In genomic region chr19:27770716-27771265, GRCm38 (mm10) we compare ENCODE assay signal across 27 mouse cellular contexts.
DNase-seq lines count a peak whose midpoint lies in the region; ATAC-seq lines count a peak whose summit lies in the region.
"Had no signal": no experiment of that assay in that cellular context is flagged by ENCODE, and none has a peak within 500 bp of the region (broad histone marks: within the 10 kb centered on the region; RNA-seq: fewer than 3 reads in every experiment).

No protein-coding gene starts in this region.

- H3K36me3 ChIP-seq in midbrain, embryonic 11.5 days (ENCODE audit: control insufficient read depth, insufficient read depth, low read length), result no peaks in the 10 kb centered on the region
- peaks cover 32% of the 10 kb centered on the region for H3K36me3 ChIP-seq in midbrain, embryonic 13.5 days

- no peaks in the 10 kb centered on the region for H3K4me1 ChIP-seq in midbrain, embryonic 11.5 days (ENCODE audit: control insufficient read depth, insufficient read depth, low read length)
- no peaks in the 10 kb centered on the region; the same call in 1 of the 2 replicates for H3K4me1 ChIP-seq in midbrain, embryonic 13.5 days (replicated peaks)
- H3K4me1 ChIP-seq: heart, embryonic 10.5 days; heart, embryonic 15.5 days; hindbrain, embryonic 12.5 days; midbrain, embryonic 15.5 days had no signal

- H3K9ac ChIP-seq in midbrain, embryonic 11.5 days (ENCODE audit: low read length), result no peak overlapping the region
- H3K9ac ChIP-seq in midbrain, embryonic 13.5 days (replicated peaks), result no peak overlapping the region
- H3K9ac ChIP-seq: embryonic facial prominence, embryonic 13.5 days; forebrain, postnatal 0 days; heart, embryonic 15.5 days; hindbrain, embryonic 12.5 days; limb, embryonic 12.5 days; midbrain, embryonic 15.5 days had no signal

- WGBS in midbrain, embryonic 11.5 days, result 84% methylated on average over 8 of the region's 8 CpGs
- WGBS in midbrain, embryonic 13.5 days, result 79% methylated on average over 8 of the region's 8 CpGs

- no peak overlapping the region for H3K27ac ChIP-seq in midbrain, embryonic 11.5 days (ENCODE audit: low read depth, low read length)
- H3K27ac ChIP-seq in midbrain, embryonic 13.5 days, result no peak overlapping the region
- H3K27ac ChIP-seq: embryonic facial prominence, embryonic 13.5 days; heart, embryonic 10.5 days; heart, embryonic 15.5 days; hindbrain, embryonic 12.5 days; kidney, postnatal 0 days; limb, embryonic 12.5 days; macrophage; midbrain, embryonic 15.5 days; stomach, postnatal 0 days had no signal

- no peak for ATAC-seq in midbrain, embryonic 11.5 days (ENCODE audit: low FRiP score)
- ATAC-seq in midbrain, embryonic 13.5 days, result no peak
- ATAC-seq in monocyte, adult 5-6 weeks (replicated peaks; ENCODE audit: insufficient number of reproducible peaks, low FRiP score, low TSS enrichment, poor library complexity, severe bottlenecking), result no peak
- ATAC-seq: forebrain, postnatal 0 days; intestine, embryonic 16.5 days; midbrain, embryonic 15.5 days had no signal

- H3K9me3 ChIP-seq in midbrain, embryonic 11.5 days (ENCODE audit: control insufficient read depth, low read length), result no peaks in the 10 kb centered on the region
- H3K9me3 ChIP-seq in midbrain, embryonic 13.5 days, result no peaks in the 10 kb centered on the region
- H3K9me3 ChIP-seq: embryonic facial prominence, embryonic 13.5 days; heart, embryonic 10.5 days; heart, embryonic 15.5 days; hindbrain, embryonic 12.5 days; limb, embryonic 12.5 days; midbrain, embryonic 15.5 days had no signal

- H3K4me3 ChIP-seq in midbrain, embryonic 11.5 days (ENCODE audit: low read depth, low read length), result no peak overlapping the region
- H3K4me3 ChIP-seq in midbrain, embryonic 13.5 days (replicated peaks), result no peak overlapping the region
- H3K4me3 ChIP-seq: embryonic facial prominence, embryonic 13.5 days; heart, embryonic 10.5 days; heart, embryonic 15.5 days; hindbrain, embryonic 12.5 days; limb, embryonic 12.5 days; midbrain, embryonic 15.5 days had no signal

- H3K27me3 ChIP-seq in midbrain, embryonic 11.5 days (ENCODE audit: control insufficient read depth, insufficient read depth, low read length), result no peaks in the 10 kb centered on the region
- no peaks in the 10 kb centered on the region for H3K27me3 ChIP-seq in midbrain, embryonic 13.5 days
- H3K27me3 ChIP-seq: embryonic facial prominence, embryonic 13.5 days; heart, embryonic 15.5 days; hindbrain, embryonic 12.5 days; limb, embryonic 12.5 days; midbrain, embryonic 15.5 days had no signal

- no peak overlapping the region for H3K4me2 ChIP-seq in midbrain, embryonic 11.5 days
- no peak overlapping the region for H3K4me2 ChIP-seq in midbrain, embryonic 13.5 days (replicated peaks)
- H3K4me2 ChIP-seq: embryonic facial prominence, embryonic 13.5 days; heart, embryonic 15.5 days; hindbrain, embryonic 12.5 days; limb, embryonic 12.5 days; midbrain, embryonic 15.5 days had no signal

- peak; percentile 71 for DNase-seq in heart, adult 11 months
- no peak for DNase-seq in heart, adult 9 months (ENCODE audit: low spot score in 2 of 2)
- peak; percentile 70 for DNase-seq in midbrain, embryonic 11.5 days (ENCODE audit: low spot score, missing footprints)
- peak; percentile 20 for DNase-seq in lung, postnatal 14 days
- no peak for DNase-seq in adrenal gland, postnatal 10 days
- DNase-seq: adrenal gland, postnatal 36 days; cerebellum, adult 2 months; forebrain, postnatal 0 days; gastrocnemius, postnatal 10 days; kidney, adult 8-10 months; kidney, postnatal 4 days; layer of hippocampus, postnatal 36 days; right cerebral cortex, postnatal 4 days; thymus, adult 18-20 months; thymus, postnatal 36 days had no signal

Comparison
In these comparisons a context has a peak if more than half of its experiments do, and no peak if none do; other contexts are left out.
1. DNase-seq: peak in heart, adult 11 months (single experiment), midbrain, embryonic 11.5 days (single experiment) and lung, postnatal 14 days (single experiment); none in heart, adult 9 months (0 of 2) and adrenal gland, postnatal 10 days (single experiment).